Mouse (Mus musculus) MEL (cell line): ENCODE measurements at regions not wholly inside any gene's neighbourhood (a gene's known extent, or its start where the extent isn't known, plus 50 kb on each side); places are given as distances from the start of the nearest gene placed in this dataset.

Source experiments
- CTCF ChIP-seq, 3 experiments: IDR thresholded peaks in 2 of 3; conservative IDR thresholded peaks in 1 of 3; 2 replicates each; pipeline ENCODE4 v1.5.1; 2011 to 2012; ENCODE audit warnings: low read length in 3 of 3, low read depth in 2 of 3, mild to moderate bottlenecking in 2 of 3, improper control_type of control experiment in 1 of 3, inconsistent platforms in 1 of 3, mixed read lengths in 1 of 3, moderate library complexity in 1 of 3; ENCODE audit not compliant: control insufficient read depth in 1 of 3, insufficient read depth in 1 of 3, poor library complexity in 1 of 3, severe bottlenecking in 1 of 3
- EP300 ChIP-seq, 2 experiments: IDR thresholded peaks; 2 replicates each; pipeline ENCODE4 v1.6.1; 2011; ENCODE audit warnings: improper control_type of control experiment in 2 of 2, low read length in 2 of 2, low read depth in 1 of 2, mild to moderate bottlenecking in 1 of 2
- POLR2A ChIP-seq, 2 experiments: IDR thresholded peaks; 2 replicates each; pipeline ENCODE4 v1.6.1; 2011 to 2012; ENCODE audit warnings: low read length in 2 of 2, mild to moderate bottlenecking in 2 of 2, control low read depth in 1 of 2, improper control_type of control experiment in 1 of 2, low read depth in 1 of 2, moderate library complexity in 1 of 2; ENCODE audit not compliant: control insufficient read depth in 1 of 2, insufficient read depth in 1 of 2, poor library complexity in 1 of 2
- POLR2AphosphoS2 ChIP-seq: IDR thresholded peaks from 2 replicates; pipeline ENCODE4 v1.6.1; 2011; ENCODE audit warnings: low read length, improper control_type of control experiment
- RAD21 ChIP-seq: IDR thresholded peaks from 2 replicates; pipeline ENCODE4 v1.6.1; 2011; ENCODE audit warnings: mild to moderate bottlenecking, low read depth, low read length, improper control_type of control experiment
- TAL1 ChIP-seq: IDR thresholded peaks from 2 replicates; pipeline ENCODE4 v1.6.1; 2012; ENCODE audit warnings: mild to moderate bottlenecking, inconsistent platforms, low read length, moderate library complexity, mixed read lengths
- ZC3H11A ChIP-seq: IDR thresholded peaks from 2 replicates; pipeline ENCODE4 v1.6.1; 2012; ENCODE audit warnings: low read depth, mild to moderate bottlenecking, inconsistent platforms, low read length, improper control_type of control experiment

DNA sequence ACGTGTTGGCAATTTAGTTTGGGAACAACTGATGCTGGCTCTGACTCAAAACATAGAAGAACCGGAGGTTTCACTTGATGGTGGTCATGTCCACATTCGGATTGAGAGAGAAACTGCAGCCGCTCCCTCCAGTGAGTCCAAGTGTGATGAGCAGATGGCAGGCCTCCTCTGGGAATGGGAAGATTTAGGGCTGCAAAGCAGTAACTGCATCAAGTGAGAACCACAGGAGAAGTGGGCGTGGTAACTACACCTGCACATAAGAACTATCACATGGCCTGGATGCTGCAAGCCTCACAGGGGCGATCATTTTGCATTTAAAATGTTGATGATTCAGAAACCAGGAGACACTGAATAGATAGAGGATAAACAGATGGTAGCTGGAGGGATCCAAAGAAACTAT lies 161.3 kb downstream of the Parm1 start:
- no peak for TF ChIP-seq CTCF (IDR thresholded peaks at IDR 0.05 in 2 of 3, conservative IDR thresholded peaks at IDR 0.05 in 1 of 3; ENCODE audit: control insufficient read depth in 1 of 3, insufficient read depth in 1 of 3, low read depth in 2 of 3, low read length in 3 of 3, poor library complexity in 1 of 3, severe bottlenecking in 1 of 3)
- TF ChIP-seq EP300 (IDR thresholded peaks at IDR 0.05; ENCODE audit: low read depth in 1 of 2, low read length in 2 of 2) = no peak
- no peak for TF ChIP-seq POLR2A (IDR thresholded peaks at IDR 0.05; ENCODE audit: control insufficient read depth in 1 of 2, insufficient read depth in 1 of 2, low read depth in 1 of 2, low read length in 2 of 2, poor library complexity in 1 of 2)
- TF ChIP-seq POLR2AphosphoS2 = no peak
- no peak for TF ChIP-seq RAD21
- no peak for TF ChIP-seq TAL1
- TF ChIP-seq ZC3H11A = no peak
